9 mouse cellular contexts compared by ENCODE assay signal in genomic region chr7:142440657-142441114, GRCm38 (mm10). TPM values are rescaled to one million over a fixed set of nuclear protein-coding genes. Genes with fewer than 3 reads are reported as not detected.
DNase-seq lines count a peak whose midpoint lies in the region; ATAC-seq and TF ChIP-seq lines count a peak whose summit lies in the region.
"Had no signal": no experiment of that assay in that cellular context is flagged by ENCODE, and none has a peak within 500 bp of the region (broad histone marks: within the 10 kb centered on the region; RNA-seq: fewer than 3 reads in every experiment).

No protein-coding gene starts in this region.

- TF ChIP-seq CTCF in brain, embryonic 14.5 days (IDR thresholded peaks at IDR 0.05; ENCODE audit: borderline replicate concordance, extremely low read depth, insufficient read depth, insufficient read length) = peak; percentile 66; the same call in 1 of the 2 replicates
- TF ChIP-seq CTCF in testis, adult 2 months (IDR thresholded peaks at IDR 0.05; ENCODE audit: control insufficient read depth, insufficient read depth, insufficient replicate concordance, low read depth, low read length) = peak; percentile 23; the same call in 1 of the 2 replicates

- no peaks in the 10 kb centered on the region for H3K36me3 ChIP-seq in intestine, embryonic 14.5 days (ENCODE audit: control insufficient read depth, insufficient read depth, low read length)
- no peaks in the 10 kb centered on the region for H3K36me3 ChIP-seq in testis, adult 2 months (ENCODE audit: control insufficient read depth, insufficient read depth, low read length)

- H3K9ac ChIP-seq in intestine, embryonic 14.5 days (ENCODE audit: low read length) = peak overlapping the region; percentile 27; the same call in 1 of the 2 replicates

- no peaks in the 10 kb centered on the region for H3K9me3 ChIP-seq in intestine, embryonic 14.5 days (ENCODE audit: control insufficient read depth, low read length)

- no peak for TF ChIP-seq POLR2A in brain, embryonic 14.5 days (IDR thresholded peaks at IDR 0.05; ENCODE audit: borderline replicate concordance, extremely low read depth, insufficient read depth, insufficient read length, poor library complexity, severe bottlenecking)
- no peak for TF ChIP-seq POLR2A in testis, adult 2 months (IDR thresholded peaks at IDR 0.05; ENCODE audit: control insufficient read depth, low read depth, low read length)

- H3K27ac ChIP-seq in intestine, embryonic 14.5 days (ENCODE audit: low read depth) = peak overlapping the region; percentile 80
- H3K27ac ChIP-seq in testis, adult 2 months (ENCODE audit: control insufficient read depth, insufficient read depth, low read depth, low read length) = no peak overlapping the region

- peaks cover 20% of the 10 kb centered on the region for H3K4me1 ChIP-seq in intestine, embryonic 14.5 days (replicated peaks; ENCODE audit: control insufficient read depth, insufficient read depth, low read length)
- no peaks in the 10 kb centered on the region; the same call in 1 of the 2 replicates for H3K4me1 ChIP-seq in testis, adult 2 months (ENCODE audit: control insufficient read depth, insufficient read depth, low read length)

- peak; percentile 77 for ATAC-seq in intestine, embryonic 14.5 days (replicated peaks; ENCODE audit: low FRiP score, low TSS enrichment, low read depth)

- WGBS in intestine, embryonic 14.5 days = 38% methylated on average over 5 of the region's 5 CpGs

- H3K4me2 ChIP-seq in intestine, embryonic 14.5 days (ENCODE audit: low read length) = no peak overlapping the region

- no peaks in the 10 kb centered on the region for H3K27me3 ChIP-seq in intestine, embryonic 14.5 days (replicated peaks; ENCODE audit: control insufficient read depth, insufficient read depth, low read length)
- no peaks in the 10 kb centered on the region for H3K27me3 ChIP-seq in testis, adult 2 months (ENCODE audit: control insufficient read depth, insufficient read depth, low read length)

- DNase-seq in right cerebral cortex, adult 2 months (ENCODE audit: low spot score in 2 of 2) = peak; percentile 37 to 45
- no peak for DNase-seq in right cerebral cortex, postnatal 4 days
- peak; percentile 74 for DNase-seq in brain, embryonic 14.5 days (ENCODE audit: low read depth)
- DNase-seq in gastrocnemius, postnatal 14 days = peak; percentile 78
- peak; percentile 77 for DNase-seq in intestine, embryonic 14.5 days (ENCODE audit: low spot score)
- peak; percentile 57 for DNase-seq in lung, postnatal 36 days
- DNase-seq in cerebellum, postnatal 4 days (ENCODE audit: low spot score in 2 of 2) = no peak

- no peak overlapping the region for H3K4me3 ChIP-seq in intestine, embryonic 14.5 days (ENCODE audit: low read depth, low read length)
- H3K4me3 ChIP-seq in testis, adult 2 months (ENCODE audit: control insufficient read depth, low read depth, low read length) = no peak overlapping the region

- intact Hi-C loops in gastrocnemius, postnatal 14 days (cut with DNase I; ENCODE audit: low total_unique reads) = loop anchor here (5.0 kb wide), 1 partner anchor 57 kb away; the partner anchor contains the start of gene Tnnt3

RNA-seq across cellular contexts. Expression of gene Tnni2, which starts 0.9 kb away (rescaled TPM):
- 0.73 and 1.2 TPM in 2 replicates for polyA plus RNA-seq in brain, embryonic 14.5 days (2012; rRNA removed)
- over 10,000 TPM; 14,029 to 14,677 TPM for total RNA-seq in gastrocnemius, postnatal 14 days (2021)
- polyA plus RNA-seq in intestine, embryonic 14.5 days (2014; fragmentation: Nextera tagmentation; extraction: Ambion mirVana) = 1.7 and 3.2 TPM in 2 replicates
- 0.31 TPM in 1 of 2 replicates, not detected in the other for polyA plus RNA-seq in testis, adult 2 months (2012; rRNA removed)

RNA-seq across cellular contexts. Expression of gene Syt8, which starts 6.0 kb away (rescaled TPM):
- polyA plus RNA-seq in brain, embryonic 14.5 days (2012; rRNA removed) = 0.23 and 0.44 TPM in 2 replicates
- not detected for total RNA-seq in gastrocnemius, postnatal 14 days (2021)
- 1.6 and 3.8 TPM in 2 replicates for polyA plus RNA-seq in intestine, embryonic 14.5 days (2014; fragmentation: Nextera tagmentation; extraction: Ambion mirVana)
- 0.28 and 1.2 TPM in 2 replicates for polyA plus RNA-seq in testis, adult 2 months (2012; rRNA removed)
- total RNA-seq: hematopoietic stem cell, adult 5-6 weeks had no signal

RNA-seq across cellular contexts. Expression of gene Lsp1, which starts 19.9 kb away (rescaled TPM):
- polyA plus RNA-seq in brain, embryonic 14.5 days (2012; rRNA removed) = 6.2 and 7.6 TPM in 2 replicates
- 10 to 100 TPM; 22.2 to 35.0 TPM for total RNA-seq in gastrocnemius, postnatal 14 days (2021)
- polyA plus RNA-seq in intestine, embryonic 14.5 days (2014; fragmentation: Nextera tagmentation; extraction: Ambion mirVana) = 145 and 153 TPM in 2 replicates
- polyA plus RNA-seq in testis, adult 2 months (2012; rRNA removed) = 2.4 and 5.9 TPM in 2 replicates

RNA-seq across cellular contexts. Expression of gene Ctsd, which starts 52.8 kb away (rescaled TPM):
- 186 and 216 TPM in 2 replicates for polyA plus RNA-seq in brain, embryonic 14.5 days (2012; rRNA removed)
- total RNA-seq in gastrocnemius, postnatal 14 days (2021) = 100 to 1,000 TPM; 268 to 284 TPM
- 245 and 248 TPM in 2 replicates for polyA plus RNA-seq in intestine, embryonic 14.5 days (2014; fragmentation: Nextera tagmentation; extraction: Ambion mirVana)
- polyA plus RNA-seq in testis, adult 2 months (2012; rRNA removed) = 75.7 and 78.7 TPM in 2 replicates

RNA-seq across cellular contexts. Expression of gene Tnnt3, which starts 58.0 kb away (rescaled TPM):
- polyA plus RNA-seq in brain, embryonic 14.5 days (2012; rRNA removed) = 0.68 and 1.9 TPM in 2 replicates
- total RNA-seq in gastrocnemius, postnatal 14 days (2021) = over 10,000 TPM; 22,199 to 23,470 TPM
- 1.5 and 2.4 TPM in 2 replicates for polyA plus RNA-seq in intestine, embryonic 14.5 days (2014; fragmentation: Nextera tagmentation; extraction: Ambion mirVana)
- not detected in 2 replicates for polyA plus RNA-seq in testis, adult 2 months (2012; rRNA removed)

Comparison
In these comparisons a context has a peak if more than half of its experiments do, and no peak if none do; other contexts are left out.
1. DNase-seq: peak in right cerebral cortex, adult 2 months (2 of 2), brain, embryonic 14.5 days (single experiment), gastrocnemius, postnatal 14 days (single experiment), intestine, embryonic 14.5 days (single experiment) and lung, postnatal 36 days (single experiment); none in right cerebral cortex, postnatal 4 days (single experiment) and cerebellum, postnatal 4 days (0 of 2).
2. RNA of gene Lsp1, which starts 19.9 kb away (polyA plus RNA-seq): 145 to 153 TPM in intestine, embryonic 14.5 days; 6.2 to 7.6 TPM in brain, embryonic 14.5 days and 2.4 to 5.9 TPM in testis, adult 2 months; every median in the first group is over 10 times any median in the second.